Mouse (Mus musculus) kidney, postnatal 0 days (tissue): ENCODE results near the gene Foxg1. TPM values are rescaled to one million over a fixed set of nuclear protein-coding genes. Genes with fewer than 3 reads are reported as not detected.
A peak's percentile ranks its signal among the peaks of the same experiment; 100 is the strongest.

ENCODE experiments used
- ATAC-seq: fragments of 200-750 bp; cut with Nextera tagmentation; replicated peaks from 2 replicates; pipeline ENCODE4 v1.8.0; 2017; ENCODE audit warnings: low read depth, moderate number of reproducible peaks, moderate TSS enrichment, moderate library complexity; ENCODE audit not compliant: low FRiP score
- DNase-seq: peaks from one replicate; pipeline ENCODE4 v3.0.0-alpha.2; 2016; ENCODE audit warnings: low spot score
- H3K27ac ChIP-seq: fragments of 300-500 bp; sonication (generic); 2 replicates; pipeline ENCODE4 v1.5.1; 2014; ENCODE audit warnings: mild to moderate bottlenecking
- H3K27me3 ChIP-seq: fragments of 300-500 bp; sonication (generic); 2 replicates; pipeline ENCODE4 v1.6.1; 2014; ENCODE audit warnings: low read length, mixed read lengths; ENCODE audit not compliant: insufficient read depth
- H3K36me3 ChIP-seq: fragments of 300-500 bp; sonication (generic); 2 replicates; pipeline ENCODE4 v1.6.1; 2014; ENCODE audit warnings: low read length, mixed read lengths; ENCODE audit not compliant: insufficient read depth
- H3K4me1 ChIP-seq: fragments of 300-500 bp; sonication (generic); replicated peaks from 2 replicates; pipeline ENCODE4 v1.6.1; 2014; ENCODE audit warnings: antibody characterized with exemption, low read length, mixed read lengths; ENCODE audit not compliant: insufficient read depth
- H3K4me2 ChIP-seq: fragments of 300-500 bp; sonication (generic); 2 replicates; pipeline ENCODE4 v1.6.1; 2014; ENCODE audit warnings: mild to moderate bottlenecking, low read length, moderate library complexity, mixed read lengths
- H3K4me3 ChIP-seq: fragments of 300-500 bp; sonication (generic); replicated peaks from 2 replicates; pipeline ENCODE4 v1.5.1; 2014; ENCODE audit warnings: low read depth, low read length
- H3K9ac ChIP-seq: fragments of 300-500 bp; sonication (generic); 2 replicates; pipeline ENCODE4 v1.6.1; 2014; ENCODE audit warnings: low read depth, low read length
- H3K9me3 ChIP-seq: fragments of 300-500 bp; sonication (generic); replicated peaks from 2 replicates; pipeline ENCODE4 v1.6.1; 2016; ENCODE audit warnings: low read length, inconsistent platforms, mixed read lengths
- CTCF ChIP-seq: IDR thresholded peaks from 2 replicates; pipeline ENCODE4 v1.5.1; 2016; ENCODE audit warnings: antibody characterized with exemption, low read depth, mild to moderate bottlenecking, moderate library complexity
- WGBS: fragments of 180-500 bp; shearing (Covaris S2); extraction: QIAGEN DNeasy Blood & Tissue Kit; methylation state at CpG from one replicate; pipeline ENCODE4 v1.1.7; 2014; 5-methylcytosine and 5-hydroxymethylcytosine counted together
- polyA plus RNA-seq: library from polyadenylated mRNA; unstranded; fragments of >200 nt; fragmentation: Nextera tagmentation; extraction: Ambion mirVana; gene quantifications from 2 replicates; pipeline ENCODE4 v1.2.1, GENCODE M21; 2015

Gene Foxg1
- polyA plus RNA-seq, 1 experiment from 2014 or later, result not detected

- Histone ChIP-seq H3K9me3 (no peaks in the 10 kb centered on the region), H3K36me3 (no peaks in the 10 kb centered on the region), H3K4me1 (no peaks in the 10 kb centered on the region), H3K27me3 (peaks cover 89% of the 10 kb centered on the region), H3K27ac (no peak overlapping the region), H3K4me2 (no peak overlapping the region), H3K4me3 (no peak overlapping the region), H3K9ac (no peak overlapping the region)
- DNase-seq, result no peak
- ATAC-seq, result no peak
- 3% methylated on average over 4 of the region's 4 CpGs for WGBS
- no peak for TF ChIP-seq CTCF
Observed at GRCm38 (mm10) chr12:49380442-49380841, 2.0 kb upstream of the Foxg1 start.

GRCm38 (mm10) chr12:49381031-49381525 is 1.4 kb upstream of the Foxg1 start:
- Histone ChIP-seq H3K9ac (no peak overlapping the region), H3K9me3 (no peaks in the 10 kb centered on the region), H3K27me3 (peaks cover 89% of the 10 kb centered on the region), H3K4me3 (no peak overlapping the region), H3K4me1 (no peaks in the 10 kb centered on the region), H3K27ac (no peak overlapping the region), H3K36me3 (no peaks in the 10 kb centered on the region), H3K4me2 (no peak overlapping the region)
- no peak for TF ChIP-seq CTCF
- ATAC-seq, result no peak
- WGBS, result 2% methylated on average over 4 of the region's 4 CpGs
- no peak for DNase-seq

DNA sequence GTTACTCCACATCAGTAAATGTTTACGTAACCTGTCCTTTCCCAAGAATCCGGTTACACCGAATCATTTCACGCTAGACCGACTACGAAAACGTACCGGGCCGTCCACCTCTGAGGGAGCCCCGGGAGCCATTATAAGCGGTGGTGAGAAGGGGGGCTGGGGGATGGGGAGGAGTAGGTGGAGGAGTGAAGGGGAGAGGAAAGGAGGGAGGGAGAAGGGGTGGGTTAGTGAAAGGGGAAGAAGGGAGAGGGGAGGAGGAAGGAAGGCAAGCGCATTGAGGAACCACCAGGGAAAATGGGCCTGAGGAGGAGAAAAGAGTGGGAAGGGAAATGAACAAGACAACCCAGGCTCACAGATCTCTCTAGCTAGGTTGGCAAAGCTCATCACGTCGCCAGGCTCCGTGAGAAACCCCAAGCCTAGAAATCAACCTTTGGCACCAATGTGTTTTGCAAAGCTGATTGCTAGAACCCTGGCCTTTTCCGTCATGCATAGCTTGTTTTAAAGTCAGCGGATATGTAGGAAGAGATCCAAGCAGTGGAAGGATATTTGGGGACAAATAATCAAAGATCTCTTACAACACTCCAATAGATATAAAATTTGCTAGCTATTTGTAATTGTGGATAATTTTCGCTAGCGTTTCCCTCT is 617 bp upstream of the Foxg1 start:
- no peak for TF ChIP-seq CTCF
- no peaks in the 10 kb centered on the region for H3K9me3 ChIP-seq
- no peak overlapping the region for H3K4me2 ChIP-seq
- no peak overlapping the region for H3K4me3 ChIP-seq
- H3K9ac ChIP-seq, result no peak overlapping the region
- H3K36me3 ChIP-seq, result no peaks in the 10 kb centered on the region
- H3K27ac ChIP-seq, result no peak overlapping the region
- 2% methylated on average over 19 of the region's 19 CpGs for WGBS
- peaks cover 89% of the 10 kb centered on the region for H3K27me3 ChIP-seq
- DNase-seq (no peak), ATAC-seq (no peak)
- H3K4me1 ChIP-seq, result no peaks in the 10 kb centered on the region

DNA sequence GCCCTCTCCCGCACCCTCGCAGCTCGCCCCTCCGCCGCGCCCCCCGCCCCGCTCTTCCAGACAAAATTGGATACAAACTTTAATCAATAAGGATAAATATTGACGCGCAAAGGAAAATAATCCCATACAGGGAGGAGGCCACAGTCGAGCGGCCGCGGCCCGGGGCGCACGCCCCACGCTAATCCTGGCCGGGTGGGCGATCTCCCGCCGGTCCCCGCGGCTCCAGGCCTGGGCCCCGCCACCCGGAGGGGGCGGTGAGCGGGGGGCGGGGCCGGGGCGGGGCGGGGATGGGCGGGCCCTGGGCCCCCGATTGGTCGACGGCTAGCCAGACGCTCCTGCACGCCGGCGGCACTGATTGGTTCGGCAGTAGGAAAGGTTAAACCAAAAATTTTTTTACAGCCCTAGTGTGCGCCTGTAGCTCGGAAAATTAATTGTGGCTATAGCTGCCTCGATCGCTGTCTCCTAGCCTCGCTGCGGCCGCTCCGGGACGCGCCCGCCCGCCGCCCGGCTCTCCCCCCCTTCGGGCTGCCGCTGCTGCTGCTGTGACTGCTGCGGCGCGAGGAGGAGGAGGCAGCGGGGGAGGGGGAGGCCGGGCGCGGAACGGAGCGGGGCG is 1.2 kb downstream of the Foxg1 start:
- peaks cover 86% of the 10 kb centered on the region for H3K27me3 ChIP-seq
- no peak for TF ChIP-seq CTCF

GRCm38 (mm10) chr12:49384295-49384875 is 1.9 kb downstream of the Foxg1 start:
- no peaks in the 10 kb centered on the region for H3K9me3 ChIP-seq
- H3K4me2 ChIP-seq, result peak overlapping the region; percentile 49
- H3K4me3 ChIP-seq, result peak overlapping the region; percentile 29
- no peak overlapping the region for H3K9ac ChIP-seq
- H3K27me3 ChIP-seq, result peaks cover 83% of the 10 kb centered on the region
- 1% methylated on average over 59 of the region's 66 CpGs for WGBS
- no peaks in the 10 kb centered on the region for H3K4me1 ChIP-seq
- no peak for ATAC-seq
- no peak for DNase-seq
- H3K27ac ChIP-seq, result no peak overlapping the region
- no peak for TF ChIP-seq CTCF
- H3K36me3 ChIP-seq, result no peaks in the 10 kb centered on the region

More for the DNA sequence above, 1.2 kb downstream of the Foxg1 start:
- 3% methylated on average over 44 of the region's 67 CpGs for WGBS
- H3K4me1 ChIP-seq, result no peaks in the 10 kb centered on the region
- H3K9me3 ChIP-seq, result no peaks in the 10 kb centered on the region
- ATAC-seq, result peak; percentile 59; the same call in 1 of the 2 replicates
- H3K27ac ChIP-seq, result no peak overlapping the region
- no peak overlapping the region for H3K9ac ChIP-seq
- no peaks in the 10 kb centered on the region for H3K36me3 ChIP-seq
- peak overlapping the region; percentile 49 for H3K4me2 ChIP-seq
- H3K4me3 ChIP-seq, result peak overlapping the region; percentile 29
- no peak for DNase-seq

DNA sequence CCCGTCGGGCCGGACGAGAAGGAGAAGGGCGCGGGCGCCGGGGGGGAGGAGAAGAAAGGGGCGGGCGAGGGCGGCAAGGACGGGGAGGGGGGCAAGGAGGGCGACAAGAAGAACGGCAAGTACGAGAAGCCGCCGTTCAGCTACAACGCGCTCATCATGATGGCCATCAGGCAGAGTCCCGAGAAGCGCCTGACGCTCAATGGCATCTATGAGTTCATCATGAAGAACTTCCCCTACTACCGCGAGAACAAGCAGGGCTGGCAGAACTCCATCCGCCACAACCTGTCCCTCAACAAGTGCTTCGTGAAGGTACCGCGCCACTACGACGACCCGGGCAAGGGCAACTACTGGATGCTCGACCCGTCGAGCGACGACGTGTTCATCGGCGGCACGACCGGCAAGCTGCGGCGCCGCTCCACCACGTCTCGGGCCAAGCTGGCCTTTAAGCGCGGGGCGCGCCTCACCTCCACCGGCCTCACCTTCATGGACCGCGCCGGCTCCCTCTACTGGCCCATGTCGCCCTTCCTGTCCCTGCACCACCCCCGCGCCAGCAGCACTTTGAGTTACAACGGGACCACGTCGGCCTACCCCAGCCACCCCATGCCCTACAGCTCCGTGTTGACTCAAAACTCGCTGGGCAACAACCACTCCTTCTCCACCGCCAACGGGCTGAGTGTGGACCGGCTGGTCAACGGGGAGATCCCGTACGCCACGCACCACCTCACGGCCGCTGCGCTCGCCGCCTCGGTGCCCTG is 2.6 kb downstream of the Foxg1 start, which contains the start of gene Gm43517:
TSS of gene Gm43517 (plus strand) at position 299 of the 755 bp plus-strand sequence.
- TF ChIP-seq CTCF, result peak; percentile 25; the same call in 1 of the 2 replicates
- WGBS, result under 1% methylated on average over 73 of the region's 75 CpGs
- DNase-seq (no peak), ATAC-seq (peak; percentile 63)
- no peaks in the 10 kb centered on the region for H3K9me3 ChIP-seq
- peak within 1 kb of the TSS; percentile 29 for H3K4me3 ChIP-seq
- H3K27me3 ChIP-seq, result peaks cover 82% of the 10 kb centered on the region
- H3K9ac ChIP-seq, result no peak within 1 kb of the TSS
- no peaks in the 10 kb centered on the region for H3K4me1 ChIP-seq
- peak within 1 kb of the TSS; percentile 49 for H3K4me2 ChIP-seq
- no peaks in the 10 kb centered on the region for H3K36me3 ChIP-seq
- no peak within 1 kb of the TSS for H3K27ac ChIP-seq
